Mouse (Mus musculus) C2C12 (cell line): ENCODE measurements around the gene Tnk2. TPM values are rescaled to one million over a fixed set of nuclear protein-coding genes. Genes with fewer than 3 reads are reported as not detected.

Experiments used
- H3K27me3 ChIP-seq: one replicate; pipeline ENCODE4 v1.6.1; 2011; ENCODE audit not compliant: control insufficient read depth, insufficient read depth, insufficient read length
- H3K36me3 ChIP-seq: one replicate; pipeline ENCODE4 v1.6.1; 2011; ENCODE audit not compliant: control insufficient read depth, insufficient read depth
- H3K4me3 ChIP-seq: one replicate; pipeline ENCODE4 v1.5.1; 2011; ENCODE audit warnings: mild to moderate bottlenecking, control low read depth; ENCODE audit not compliant: poor library complexity, insufficient read depth, severe bottlenecking
- H3K79me2 ChIP-seq: one replicate; pipeline ENCODE4 v1.6.1; 2011; ENCODE audit not compliant: control insufficient read depth, insufficient read depth
- H3K79me3 ChIP-seq: one replicate; pipeline ENCODE4 v1.6.1; 2011; ENCODE audit warnings: low read depth, control low read depth
- H3ac ChIP-seq: one replicate; pipeline ENCODE3; 2011; ENCODE audit warnings: low read depth; ENCODE audit not compliant: control insufficient read depth, insufficient read length
- CEBPB ChIP-seq: IDR thresholded peaks from one replicate; pipeline ENCODE4 v1.6.1; 2011; ENCODE audit warnings: low read depth, mild to moderate bottlenecking, control low read depth, moderate library complexity
- CTCF ChIP-seq: IDR thresholded peaks from one replicate; pipeline ENCODE4 v1.5.1; 2011; ENCODE audit not compliant: control insufficient read depth, insufficient read depth, insufficient read length
- FOSL1 ChIP-seq: IDR thresholded peaks from one replicate; pipeline ENCODE4 v1.8.0; 2011; ENCODE audit warnings: mild to moderate bottlenecking, low read length; ENCODE audit not compliant: poor library complexity, insufficient read depth, severe bottlenecking
- MAX ChIP-seq: IDR thresholded peaks from one replicate; pipeline ENCODE4 v1.6.1; 2011; ENCODE audit warnings: mild to moderate bottlenecking, control low read depth
- MYOD1 ChIP-seq: IDR thresholded peaks from one replicate; pipeline ENCODE4 v1.6.1; 2011; ENCODE audit warnings: low read depth; ENCODE audit not compliant: control insufficient read depth, insufficient read length
- MYOG ChIP-seq: IDR thresholded peaks from one replicate; pipeline ENCODE4 v1.6.1; 2011; ENCODE audit not compliant: control insufficient read depth, insufficient read length; ENCODE audit errors: extremely low read depth
- USF1 ChIP-seq: IDR thresholded peaks from one replicate; pipeline ENCODE4 v1.6.1; 2011; ENCODE audit warnings: low read depth, mild to moderate bottlenecking, control low read depth, moderate library complexity
- long read RNA-seq, 2 experiments: library from polyadenylated mRNA; unstranded; transcript quantifications; one replicate each; pipeline ENCODE4 v2.0.0; 2019 to 2020
- polyA plus RNA-seq: library from polyadenylated mRNA; unstranded; fragments of >200 nt; fragmentation: generic; extraction: Trizol; gene quantifications from one replicate; pipeline ENCODE4 v1.2.1, GENCODE M21; 2012; ENCODE audit warnings: missing spikeins

Gene Tnk2
- 78.4 TPM for polyA plus RNA-seq
- long read RNA-seq, experiment 1, partial matches to known transcripts: 7 of 7 reads
- long read RNA-seq, experiment 1, other reads (novel, unspliced or antisense): 0 of 7 reads
- long read RNA-seq, experiment 2, full-length matches to known transcripts: 1 of 7 reads
- long read RNA-seq, experiment 2, partial matches to known transcripts: 5 of 7 reads
- long read RNA-seq, experiment 2, other reads (novel, unspliced or antisense): 1 of 7 reads

- no peaks in the 10 kb centered on the region for H3K27me3 ChIP-seq
- peaks cover 47% of the 10 kb centered on the region for H3K79me2 ChIP-seq
- TF ChIP-seq MYOD1: no peak
- TF ChIP-seq CEBPB: no peak
- peak; percentile 14 for TF ChIP-seq CTCF
- TF ChIP-seq USF1: no peak
- TF ChIP-seq FOSL1: no peak
These were observed at the start of gene Tnk2 for GRCm38 (mm10) chr16:32643661-32644061. TSS of gene Tnk2 (plus strand) at chr16:32643874.

GRCm38 (mm10) chr16:32593916-32594315, 49.8 kb upstream of the Tnk2 start:
- H3K79me3 ChIP-seq: no peaks in the 10 kb centered on the region
- TF ChIP-seq MYOG (no peak), CTCF (no peak), CEBPB (no peak), USF1 (no peak), MAX (no peak), FOSL1 (no peak), MYOD1 (no peak)
- peaks cover 28% of the 10 kb centered on the region for H3K27me3 ChIP-seq
- H3K79me2 ChIP-seq: no peaks in the 10 kb centered on the region
- H3ac ChIP-seq: no peak overlapping the region
- H3K4me3 ChIP-seq: no peak overlapping the region
- no peaks in the 10 kb centered on the region for H3K36me3 ChIP-seq

More at GRCm38 (mm10) chr16:32643661-32644061, at the start of gene Tnk2:
- H3K4me3 ChIP-seq: peak within 1 kb of the TSS; percentile 63
- peaks cover 5% of the 10 kb centered on the region for H3K36me3 ChIP-seq
- peaks cover 34% of the 10 kb centered on the region for H3K79me3 ChIP-seq
- peak within 1 kb of the TSS; percentile 90 for H3ac ChIP-seq

GRCm38 (mm10) chr16:32594701-32595100, 49.0 kb upstream of the Tnk2 start:
- no peaks in the 10 kb centered on the region for H3K36me3 ChIP-seq
- no peaks in the 10 kb centered on the region for H3K79me2 ChIP-seq
- no peak overlapping the region for H3ac ChIP-seq
- H3K4me3 ChIP-seq: no peak overlapping the region
- H3K27me3 ChIP-seq: peaks cover 22% of the 10 kb centered on the region
- no peak for TF ChIP-seq FOSL1
- no peak for TF ChIP-seq CEBPB
- TF ChIP-seq MYOG: no peak
- no peak for TF ChIP-seq MYOD1
- no peak for TF ChIP-seq USF1
- no peak for TF ChIP-seq MAX
- no peak for TF ChIP-seq CTCF
- no peaks in the 10 kb centered on the region for H3K79me3 ChIP-seq

- Histone ChIP-seq H3K79me3 (no peaks in the 10 kb centered on the region), H3ac (no peak overlapping the region), H3K4me3 (no peak overlapping the region), H3K36me3 (no peaks in the 10 kb centered on the region), H3K27me3 (peaks cover 19% of the 10 kb centered on the region), H3K79me2 (no peaks in the 10 kb centered on the region)
- TF ChIP-seq MYOD1: no peak
- TF ChIP-seq CTCF: no peak
- no peak for TF ChIP-seq MAX
These were observed 48.4 kb upstream of the Tnk2 start for GRCm38 (mm10) chr16:32595142-32595855.

GRCm38 (mm10) chr16:32597909-32598381, 45.7 kb upstream of the Tnk2 start:
- H3K79me2 ChIP-seq: no peaks in the 10 kb centered on the region
- no peak for TF ChIP-seq CEBPB
- TF ChIP-seq CTCF: no peak
- TF ChIP-seq MYOD1: no peak
- TF ChIP-seq USF1: no peak
- no peak for TF ChIP-seq FOSL1
- no peak for TF ChIP-seq MAX
- no peak for TF ChIP-seq MYOG
- no peaks in the 10 kb centered on the region for H3K79me3 ChIP-seq
- peaks cover 4% of the 10 kb centered on the region for H3K27me3 ChIP-seq
- H3ac ChIP-seq: no peak overlapping the region
- H3K4me3 ChIP-seq: no peak overlapping the region
- no peaks in the 10 kb centered on the region for H3K36me3 ChIP-seq
